Mouse (Mus musculus): ENCODE data around the gene Dazl.

- no peak for TF ChIP-seq EP300 (IDR thresholded peaks at IDR 0.05; ENCODE audit: low read depth)
- no peak for TF ChIP-seq CTCF (IDR thresholded peaks at IDR 0.05; ENCODE audit: low read depth)
These were observed 5.4 kb upstream of the Dazl start for GRCm38 (mm10) chr17:50298821-50299220.

All from heart, postnatal 0 days (tissue).